Mouse (Mus musculus) stomach, embryonic 15.5 days (tissue): Measurements from ENCODE around the gene Acsm5. TPM values are rescaled to one million over a fixed set of nuclear protein-coding genes. Genes with fewer than 3 reads are reported as not detected.

Source experiments
- ATAC-seq: fragments of 200-750 bp; cut with Nextera tagmentation; 2 replicates; pipeline ENCODE4 v1.8.0; 2017; ENCODE audit warnings: low read depth, moderate number of reproducible peaks, moderate TSS enrichment; ENCODE audit not compliant: insufficient read depth, low FRiP score
- H3K27ac ChIP-seq: fragments of 300-500 bp; sonication (generic); 2 replicates; pipeline ENCODE4 v1.5.1; 2015; ENCODE audit warnings: mild to moderate bottlenecking, inconsistent platforms
- H3K27me3 ChIP-seq: fragments of 300-500 bp; sonication (generic); replicated peaks from 2 replicates; pipeline ENCODE4 v1.6.1; 2015; ENCODE audit warnings: inconsistent platforms
- H3K36me3 ChIP-seq: fragments of 300-500 bp; sonication (generic); 2 replicates; pipeline ENCODE4 v1.6.1; 2015; ENCODE audit warnings: inconsistent platforms
- H3K4me1 ChIP-seq: fragments of 300-500 bp; sonication (generic); 2 replicates; pipeline ENCODE4 v1.6.1; 2015; ENCODE audit warnings: inconsistent platforms
- H3K4me2 ChIP-seq: fragments of 300-500 bp; sonication (generic); 2 replicates; pipeline ENCODE4 v1.6.1; 2015; ENCODE audit warnings: mild to moderate bottlenecking, inconsistent platforms
- H3K4me3 ChIP-seq: fragments of 300-500 bp; sonication (generic); replicated peaks from 2 replicates; pipeline ENCODE4 v1.5.1; 2015; ENCODE audit warnings: inconsistent platforms
- H3K9ac ChIP-seq: fragments of 300-500 bp; sonication (generic); 2 replicates; pipeline ENCODE4 v1.6.1; 2015; ENCODE audit warnings: inconsistent platforms
- H3K9me3 ChIP-seq: fragments of 300-500 bp; sonication (generic); 2 replicates; pipeline ENCODE4 v1.6.1; 2016; ENCODE audit warnings: inconsistent platforms
- WGBS: fragments of 180-500 bp; shearing (Covaris S2); methylation state at CpG from one replicate; pipeline ENCODE4 v1.1.7; 2015; 5-methylcytosine and 5-hydroxymethylcytosine counted together
- polyA plus RNA-seq: library from polyadenylated mRNA; unstranded; fragments of >200 nt; fragmentation: Nextera tagmentation; extraction: Ambion mirVana; gene quantifications from 2 replicates; pipeline ENCODE4 v1.2.1, GENCODE M21; 2015

Acsm5 gene
- polyA plus RNA-seq = 0.15 TPM in 1 of 2 replicates, not detected in the other

DNA sequence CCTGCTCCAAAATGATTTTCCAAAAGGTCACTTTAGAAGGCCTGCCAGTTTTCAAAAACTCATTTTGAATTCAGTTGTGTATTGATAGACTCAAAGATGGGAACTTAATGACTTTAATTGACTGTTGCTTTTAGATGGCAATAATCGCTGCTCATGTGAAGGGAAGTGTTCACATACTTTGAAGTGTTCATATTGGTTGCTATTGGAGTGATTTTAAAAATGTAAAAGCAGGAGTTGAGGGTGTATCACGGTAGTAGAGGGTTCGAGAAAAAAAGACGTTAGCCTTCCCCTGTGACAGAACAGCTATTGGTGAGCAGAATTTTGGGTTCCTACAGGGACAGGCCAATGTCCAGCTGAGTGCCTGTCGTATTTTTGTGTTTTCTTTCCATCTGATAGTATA lies at the start of gene Acsm5:
Gene Acsm5 (plus strand): TSS at position 301 of the 400 bp plus-strand sequence.
- no peak within 1 kb of the TSS for H3K4me3 ChIP-seq
- 67% methylated on average over 5 of the region's 5 CpGs for WGBS
- H3K27me3 ChIP-seq = no peaks in the 10 kb centered on the region
- H3K36me3 ChIP-seq = no peaks in the 10 kb centered on the region
- no peak within 1 kb of the TSS for H3K27ac ChIP-seq
- no peak within 1 kb of the TSS for H3K4me2 ChIP-seq
- no peaks in the 10 kb centered on the region for H3K4me1 ChIP-seq
- H3K9ac ChIP-seq = no peak within 1 kb of the TSS
- H3K9me3 ChIP-seq = no peaks in the 10 kb centered on the region
- no peak for ATAC-seq

DNA sequence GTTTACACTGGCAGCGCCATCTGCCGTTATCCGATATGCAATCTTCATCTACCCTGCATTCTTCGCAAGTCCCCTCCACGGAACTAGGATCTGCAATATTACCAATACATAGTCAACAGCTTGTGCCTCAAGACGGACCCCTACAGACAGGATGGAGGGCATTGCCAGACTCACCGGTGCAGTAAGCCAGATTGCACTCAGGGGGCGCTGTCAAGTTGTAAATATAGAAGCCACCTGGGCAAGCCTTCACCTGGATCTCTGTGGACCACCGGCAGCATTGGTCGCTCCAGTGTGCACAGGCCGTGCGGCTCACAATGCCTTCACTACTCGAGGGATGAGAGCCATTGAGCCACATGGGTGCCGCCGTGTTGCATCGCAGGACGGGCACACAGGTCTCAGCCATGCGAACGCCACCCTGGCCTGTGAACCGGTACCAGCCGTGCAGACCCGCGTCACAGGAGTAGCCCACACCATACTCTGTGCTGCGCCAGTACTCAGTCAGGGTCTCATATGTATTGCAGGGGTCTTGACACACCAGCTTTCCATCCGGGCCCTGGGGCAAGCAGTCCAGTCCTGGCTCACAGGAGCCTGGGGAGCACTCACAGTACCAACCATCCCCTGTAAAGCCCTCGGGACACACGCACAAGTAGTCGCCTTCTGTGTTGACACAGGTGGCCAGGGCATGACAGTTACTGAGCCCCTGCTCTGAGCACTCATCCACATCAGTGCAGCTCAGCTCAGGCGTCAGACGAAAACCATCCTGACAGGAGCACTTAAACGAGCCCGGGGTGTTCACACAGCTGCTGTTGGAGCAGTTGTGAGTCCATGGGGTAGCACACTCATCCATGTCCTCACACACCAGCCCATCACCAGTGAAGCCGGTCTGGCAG lies 42.5 kb upstream of the Acsm5 start:
- H3K27ac ChIP-seq = no peak overlapping the region
- no peaks in the 10 kb centered on the region for H3K9me3 ChIP-seq
- H3K4me1 ChIP-seq = no peaks in the 10 kb centered on the region
- H3K36me3 ChIP-seq = no peaks in the 10 kb centered on the region
- no peak overlapping the region for H3K9ac ChIP-seq
- H3K4me2 ChIP-seq = no peak overlapping the region
- H3K27me3 ChIP-seq = no peaks in the 10 kb centered on the region
- 68% methylated on average over 33 of the region's 33 CpGs for WGBS
- ATAC-seq = no peak
- H3K4me3 ChIP-seq = no peak overlapping the region

DNA sequence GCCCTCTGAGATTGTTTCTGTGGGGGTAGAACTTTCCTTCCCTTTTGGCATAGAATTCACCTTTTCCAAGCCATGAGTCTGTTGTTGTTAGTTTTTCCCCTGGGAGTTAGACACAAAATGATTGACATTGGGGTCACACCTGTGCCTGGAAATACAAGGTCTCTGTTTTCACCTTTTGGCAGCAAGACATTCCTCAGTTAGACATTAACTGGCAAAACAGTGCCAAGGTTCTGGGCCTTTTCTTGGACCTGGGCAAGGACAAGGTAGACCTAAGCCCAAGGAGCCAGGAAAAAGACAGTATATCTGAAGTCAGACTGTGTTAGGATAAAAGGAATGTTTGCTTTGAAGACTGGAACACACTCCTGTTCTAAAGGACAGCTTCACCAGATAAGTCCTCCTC lies 40.0 kb upstream of the Acsm5 start, which contains the start of gene Umod:
Gene Umod (minus strand): TSS at position 27 of the 400 bp plus-strand sequence.
- Histone ChIP-seq H3K4me1 (no peaks in the 10 kb centered on the region), H3K9me3 (no peaks in the 10 kb centered on the region), H3K9ac (no peak within 1 kb of the TSS), H3K4me3 (no peak within 1 kb of the TSS), H3K27ac (no peak within 1 kb of the TSS), H3K4me2 (no peak within 1 kb of the TSS), H3K36me3 (no peaks in the 10 kb centered on the region), H3K27me3 (no peaks in the 10 kb centered on the region)
- no peak for ATAC-seq

DNA sequence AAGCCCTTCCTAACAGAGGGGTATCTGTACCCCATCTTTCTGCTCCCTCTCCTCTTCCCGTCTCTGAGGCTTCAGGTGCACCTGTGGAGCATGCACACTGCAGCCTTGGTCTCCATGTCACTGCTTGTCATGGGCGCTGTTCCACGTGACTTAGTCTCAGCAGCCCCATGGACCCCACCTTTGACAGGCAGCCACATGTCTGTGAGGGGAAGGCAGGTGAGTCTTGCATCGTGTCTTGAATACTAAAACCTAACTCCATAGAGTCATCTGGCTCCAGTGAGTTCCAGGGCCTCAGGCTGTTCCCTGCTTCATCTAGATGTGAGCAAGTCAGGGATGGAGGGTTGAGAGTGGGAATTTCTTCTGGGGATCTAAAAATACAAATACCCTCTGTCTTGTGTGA lies 35.1 kb upstream of the Acsm5 start:
- H3K4me3 ChIP-seq = no peak overlapping the region
- no peaks in the 10 kb centered on the region for H3K9me3 ChIP-seq
- no peak for ATAC-seq
- 82% methylated on average over 4 of the region's 4 CpGs for WGBS
- H3K36me3 ChIP-seq = no peaks in the 10 kb centered on the region
- H3K4me1 ChIP-seq = no peaks in the 10 kb centered on the region
- no peaks in the 10 kb centered on the region for H3K27me3 ChIP-seq
- no peak overlapping the region for H3K27ac ChIP-seq
- no peak overlapping the region for H3K4me2 ChIP-seq
- H3K9ac ChIP-seq = no peak overlapping the region

DNA sequence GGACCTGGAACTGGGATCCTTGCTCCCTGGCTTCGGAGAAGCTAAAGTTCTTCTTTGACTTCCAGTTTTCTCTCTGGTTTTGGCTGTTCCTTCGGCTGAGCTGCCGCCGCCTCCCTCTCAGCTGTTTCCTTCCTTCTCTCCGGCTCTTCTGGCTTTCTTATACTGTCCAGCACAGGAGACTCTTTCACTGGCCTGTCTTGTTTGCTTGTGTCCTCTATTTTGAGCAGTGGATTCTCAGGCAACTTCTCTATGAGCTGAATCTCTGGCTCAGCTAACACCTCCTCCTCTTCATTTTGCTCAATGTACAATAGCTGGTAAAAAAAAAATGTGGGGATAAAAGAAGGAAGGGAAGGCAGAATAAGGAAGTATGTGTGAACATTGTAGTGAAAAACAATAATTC lies 32.6 kb upstream of the Acsm5 start:
- no peak overlapping the region for H3K27ac ChIP-seq
- no peak overlapping the region for H3K9ac ChIP-seq
- no peaks in the 10 kb centered on the region for H3K9me3 ChIP-seq
- ATAC-seq = no peak
- H3K36me3 ChIP-seq = no peaks in the 10 kb centered on the region
- WGBS = 88% methylated on average over 5 of the region's 5 CpGs
- no peak overlapping the region for H3K4me2 ChIP-seq
- no peaks in the 10 kb centered on the region for H3K27me3 ChIP-seq
- no peak overlapping the region for H3K4me3 ChIP-seq
- no peaks in the 10 kb centered on the region for H3K4me1 ChIP-seq

DNA sequence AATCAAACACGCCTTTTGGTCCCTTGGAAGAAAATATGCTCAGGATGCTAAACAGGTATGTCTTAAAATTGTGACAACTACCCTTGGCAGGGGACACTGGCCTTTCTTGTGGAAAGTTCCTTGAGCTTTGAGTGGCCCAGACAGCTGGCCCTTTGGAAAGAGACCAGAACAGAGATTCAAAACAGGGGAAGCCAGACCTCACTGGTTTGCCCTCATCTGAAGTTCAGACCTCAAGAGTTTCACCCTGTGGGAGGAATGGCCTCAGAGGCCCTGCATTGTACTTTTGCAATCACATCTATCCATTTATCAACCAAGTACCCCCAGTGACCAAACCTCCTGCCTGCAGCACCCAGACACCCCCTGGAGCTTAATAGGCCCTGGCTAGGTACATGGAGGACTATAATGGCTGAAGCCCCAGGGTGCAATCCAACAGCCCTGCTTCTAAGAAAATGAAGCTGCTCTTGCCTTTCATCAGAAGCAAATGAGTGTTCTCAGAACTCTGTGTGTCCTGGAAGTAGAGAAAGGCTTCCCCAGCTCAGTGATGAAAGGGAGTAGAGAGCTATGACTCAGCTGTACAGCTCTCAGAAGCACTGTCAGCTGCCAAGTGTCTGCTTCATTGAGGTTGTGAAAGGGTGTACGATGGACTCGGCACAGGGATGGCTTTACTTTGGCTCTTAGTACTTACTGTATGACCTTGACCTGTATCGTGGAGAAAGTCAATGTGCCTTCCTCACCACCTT lies 29.1 kb upstream of the Acsm5 start:
- Histone ChIP-seq H3K4me3 (no peak overlapping the region), H3K9ac (no peak overlapping the region), H3K4me2 (no peak overlapping the region), H3K27ac (no peak overlapping the region), H3K4me1 (no peaks in the 10 kb centered on the region), H3K9me3 (no peaks in the 10 kb centered on the region), H3K36me3 (no peaks in the 10 kb centered on the region), H3K27me3 (no peaks in the 10 kb centered on the region)
- no peak for ATAC-seq
- WGBS = 80% methylated on average over 4 of the region's 4 CpGs

DNA sequence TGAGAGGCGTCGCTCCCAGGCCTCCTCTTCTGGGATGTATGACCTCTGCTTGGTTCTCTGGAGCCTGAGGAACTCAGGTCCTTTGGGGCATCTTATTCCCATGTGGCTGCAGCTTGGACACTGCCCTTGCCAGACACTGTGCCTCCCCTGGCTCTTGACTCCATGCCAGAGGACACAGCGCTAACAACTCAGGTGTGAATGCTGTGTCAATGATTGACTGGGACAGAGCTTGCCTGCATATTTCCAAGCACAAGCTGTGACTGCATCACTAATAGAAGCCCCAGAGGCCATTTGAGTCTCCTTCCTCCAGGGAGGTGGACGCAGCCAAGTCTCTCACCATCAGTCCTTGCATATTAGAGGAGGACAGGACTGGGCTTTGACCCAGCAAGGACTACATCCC lies 8.1 kb upstream of the Acsm5 start:
- Histone ChIP-seq H3K27ac (no peak overlapping the region), H3K36me3 (no peaks in the 10 kb centered on the region), H3K4me3 (no peak overlapping the region), H3K27me3 (no peaks in the 10 kb centered on the region), H3K4me1 (no peaks in the 10 kb centered on the region), H3K9ac (no peak overlapping the region), H3K9me3 (no peaks in the 10 kb centered on the region), H3K4me2 (no peak overlapping the region)
- 79% methylated on average over 4 of the region's 4 CpGs for WGBS
- ATAC-seq = no peak

DNA sequence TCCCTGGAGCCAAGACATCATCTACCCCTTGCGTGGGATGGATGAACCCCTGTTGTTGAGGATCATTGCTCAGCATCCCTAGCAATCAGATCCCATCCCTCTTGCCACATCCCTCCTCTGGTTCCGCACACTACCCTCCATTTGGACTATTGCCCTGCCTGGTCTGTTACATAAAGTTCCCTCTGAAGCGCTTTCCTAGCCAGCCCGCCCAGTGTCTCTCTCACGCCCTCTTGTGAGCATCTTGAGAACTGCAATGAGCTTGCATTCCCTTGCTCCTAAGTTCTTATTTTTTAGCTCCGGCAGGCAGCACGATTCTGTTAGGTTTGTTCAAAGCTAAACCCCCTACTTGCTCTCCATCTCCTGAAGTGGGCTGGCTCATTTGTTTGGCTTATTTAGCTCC lies 6.2 kb upstream of the Acsm5 start:
- no peak overlapping the region for H3K27ac ChIP-seq
- no peaks in the 10 kb centered on the region for H3K9me3 ChIP-seq
- H3K27me3 ChIP-seq = no peaks in the 10 kb centered on the region
- WGBS = 35% methylated on average over 7 of the region's 7 CpGs
- H3K4me3 ChIP-seq = no peak overlapping the region
- H3K4me1 ChIP-seq = no peaks in the 10 kb centered on the region
- no peak for ATAC-seq
- H3K9ac ChIP-seq = no peak overlapping the region
- no peak overlapping the region for H3K4me2 ChIP-seq
- no peaks in the 10 kb centered on the region for H3K36me3 ChIP-seq

DNA sequence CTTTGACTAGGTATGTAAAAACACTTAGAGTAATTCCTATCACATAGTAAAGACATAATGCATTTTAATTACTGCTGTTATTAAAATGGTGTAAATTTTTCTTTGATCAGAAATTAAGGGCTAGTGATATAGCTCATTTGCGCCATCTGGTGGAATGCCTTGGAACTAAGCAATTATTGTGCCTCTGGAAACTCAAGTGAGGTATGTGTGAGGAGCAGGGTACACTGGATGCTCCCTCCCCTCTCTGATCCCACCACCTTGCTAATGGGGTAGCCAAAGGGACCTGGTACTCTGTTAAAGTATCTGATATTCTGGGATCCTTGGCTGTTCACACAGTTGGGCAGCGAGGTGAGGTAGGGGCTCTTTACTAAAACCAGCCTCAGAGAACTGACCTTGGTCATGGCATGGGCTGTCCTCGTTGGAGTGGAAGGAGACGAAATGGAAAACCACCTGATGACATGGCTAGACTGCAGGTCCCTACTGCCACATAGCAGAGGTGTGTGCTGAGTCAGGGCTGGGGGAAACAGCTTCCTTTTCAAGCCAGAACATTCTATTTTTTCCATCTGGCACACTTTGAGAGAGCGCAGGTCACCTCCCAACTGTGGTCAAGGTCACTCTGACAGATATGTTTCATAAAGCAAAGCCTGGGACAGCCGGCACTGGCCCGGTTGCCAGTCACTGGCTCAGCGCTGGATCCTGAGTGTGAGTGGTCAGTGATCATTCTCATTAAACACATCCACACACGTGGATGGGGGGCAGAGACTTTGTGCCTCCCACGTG lies 3.6 kb upstream of the Acsm5 start:
- Histone ChIP-seq H3K4me3 (no peak overlapping the region), H3K9ac (no peak overlapping the region), H3K4me1 (no peaks in the 10 kb centered on the region), H3K9me3 (no peaks in the 10 kb centered on the region), H3K4me2 (no peak overlapping the region), H3K27me3 (no peaks in the 10 kb centered on the region), H3K36me3 (no peaks in the 10 kb centered on the region), H3K27ac (no peak overlapping the region)
- WGBS = 67% methylated on average over 10 of the region's 10 CpGs
- no peak for ATAC-seq

DNA sequence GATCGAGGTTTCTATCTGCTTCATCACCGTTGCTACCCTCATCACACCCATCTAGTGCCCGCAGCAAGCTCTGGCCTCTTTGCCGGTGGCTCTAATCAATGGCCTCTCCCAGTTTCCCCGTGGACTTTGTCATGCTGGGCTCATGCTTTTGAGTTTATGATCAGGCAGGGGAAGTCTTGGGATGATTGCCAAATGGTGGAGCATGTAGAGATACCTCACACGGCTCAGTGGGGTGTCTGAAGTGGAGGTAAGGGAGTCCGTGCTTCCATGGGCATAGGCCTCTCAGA lies 3.0 kb upstream of the Acsm5 start:
- Histone ChIP-seq H3K4me1 (no peaks in the 10 kb centered on the region), H3K27ac (no peak overlapping the region), H3K9me3 (no peaks in the 10 kb centered on the region), H3K36me3 (no peaks in the 10 kb centered on the region), H3K27me3 (no peaks in the 10 kb centered on the region), H3K9ac (no peak overlapping the region), H3K4me3 (no peak overlapping the region), H3K4me2 (no peak overlapping the region)
- ATAC-seq = no peak
- WGBS = 80% methylated on average over 7 of the region's 7 CpGs

DNA sequence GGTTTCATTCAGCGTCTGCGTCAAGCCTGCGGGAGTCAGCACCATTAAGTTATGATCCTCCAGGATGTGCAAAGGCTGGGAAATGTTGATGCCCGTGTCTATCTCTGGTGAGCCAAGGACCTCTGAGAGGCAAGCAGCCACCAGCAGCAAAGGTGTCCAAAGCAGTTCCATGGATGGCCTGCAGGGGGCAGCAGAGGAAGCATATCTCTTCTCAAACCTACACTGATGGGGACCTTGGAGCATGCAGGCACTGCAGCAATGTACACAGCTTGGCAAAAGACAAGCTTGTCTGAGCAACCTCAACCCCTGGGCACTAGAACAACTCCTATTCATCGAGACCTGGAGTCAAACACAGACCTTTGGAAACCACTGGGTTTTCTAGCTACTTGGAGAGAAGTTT lies 391 bp downstream of the Acsm5 start:
- no peaks in the 10 kb centered on the region for H3K4me1 ChIP-seq
- H3K27ac ChIP-seq = no peak overlapping the region
- no peak overlapping the region for H3K4me2 ChIP-seq
- no peaks in the 10 kb centered on the region for H3K36me3 ChIP-seq
- 44% methylated on average over 5 of the region's 5 CpGs for WGBS
- H3K9ac ChIP-seq = no peak overlapping the region
- H3K9me3 ChIP-seq = no peaks in the 10 kb centered on the region
- H3K27me3 ChIP-seq = no peaks in the 10 kb centered on the region
- no peak for ATAC-seq
- no peak overlapping the region for H3K4me3 ChIP-seq

DNA sequence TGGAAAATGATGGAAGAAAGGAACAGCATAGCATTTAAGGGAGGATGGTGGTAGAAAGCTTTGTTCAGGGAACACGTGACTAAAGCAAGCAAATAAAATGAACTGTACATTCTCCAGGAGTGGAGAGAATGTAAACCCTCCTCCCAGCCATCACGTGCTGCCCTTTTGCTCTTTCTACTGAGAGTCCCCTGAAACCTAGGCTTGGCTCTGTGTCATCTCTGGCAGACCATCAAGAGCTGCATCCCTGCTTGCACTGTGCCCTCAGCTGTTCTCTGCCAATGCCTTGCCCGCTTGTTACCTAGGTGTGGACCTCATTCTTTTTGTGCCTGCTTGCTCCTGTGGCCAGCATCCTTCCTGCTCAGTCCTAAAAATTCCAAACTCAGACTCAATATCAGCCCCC lies 2.6 kb downstream of the Acsm5 start:
- Histone ChIP-seq H3K4me2 (no peak overlapping the region), H3K4me3 (no peak overlapping the region), H3K9me3 (no peaks in the 10 kb centered on the region), H3K36me3 (no peaks in the 10 kb centered on the region), H3K4me1 (no peaks in the 10 kb centered on the region), H3K27ac (no peak overlapping the region), H3K27me3 (no peaks in the 10 kb centered on the region), H3K9ac (no peak overlapping the region)
- WGBS = 64% methylated on average over 3 of the region's 3 CpGs
- no peak for ATAC-seq
